Mouse (Mus musculus) forebrain, embryonic 10.5 days (tissue): ENCODE results near the gene Frmd4b. TPM values are rescaled to one million over a fixed set of nuclear protein-coding genes. Genes with fewer than 3 reads are reported as not detected.

ENCODE experiments used
- DNase-seq: peaks from one replicate; pipeline ENCODE4 v3.0.0-alpha.2; 2017; ENCODE audit warnings: low spot score; ENCODE audit errors: extremely low spot score
- H3K27ac ChIP-seq: fragments of 300-500 bp; sonication (generic); 2 replicates; pipeline ENCODE4 v1.5.1; 2016; ENCODE audit warnings: mild to moderate bottlenecking
- H3K27me3 ChIP-seq: fragments of 300-500 bp; sonication (generic); 2 replicates; pipeline ENCODE4 v1.6.1; 2016; ENCODE audit warnings: mild to moderate bottlenecking; ENCODE audit not compliant: poor library complexity, severe bottlenecking
- H3K36me3 ChIP-seq: fragments of 300-500 bp; sonication (generic); replicated peaks from 2 replicates; pipeline ENCODE4 v1.6.1; 2016; ENCODE audit warnings: mild to moderate bottlenecking, moderate library complexity
- H3K4me1 ChIP-seq: fragments of 300-500 bp; sonication (generic); 2 replicates; pipeline ENCODE4 v1.6.1; 2016
- H3K4me3 ChIP-seq: fragments of 300-500 bp; sonication (generic); 2 replicates; pipeline ENCODE4 v1.5.1; 2016; ENCODE audit warnings: mild to moderate bottlenecking, moderate library complexity
- H3K9me3 ChIP-seq: fragments of 300-500 bp; sonication (generic); 2 replicates; pipeline ENCODE4 v1.6.1; 2016; ENCODE audit warnings: mild to moderate bottlenecking, moderate library complexity
- WGBS: fragments of 180-500 bp; shearing (Covaris S2); methylation state at CpG from one replicate; pipeline ENCODE4 v1.1.7; 2016; 5-methylcytosine and 5-hydroxymethylcytosine counted together
- polyA plus RNA-seq: library from polyadenylated mRNA; unstranded; fragments of >200 nt; fragmentation: Nextera tagmentation; extraction: Ambion mirVana; gene quantifications from 2 replicates; pipeline ENCODE4 v1.2.1, GENCODE M21; 2016

Frmd4b gene
- polyA plus RNA-seq, 1 experiment from 2014 or later: 21.2 TPM

DNA sequence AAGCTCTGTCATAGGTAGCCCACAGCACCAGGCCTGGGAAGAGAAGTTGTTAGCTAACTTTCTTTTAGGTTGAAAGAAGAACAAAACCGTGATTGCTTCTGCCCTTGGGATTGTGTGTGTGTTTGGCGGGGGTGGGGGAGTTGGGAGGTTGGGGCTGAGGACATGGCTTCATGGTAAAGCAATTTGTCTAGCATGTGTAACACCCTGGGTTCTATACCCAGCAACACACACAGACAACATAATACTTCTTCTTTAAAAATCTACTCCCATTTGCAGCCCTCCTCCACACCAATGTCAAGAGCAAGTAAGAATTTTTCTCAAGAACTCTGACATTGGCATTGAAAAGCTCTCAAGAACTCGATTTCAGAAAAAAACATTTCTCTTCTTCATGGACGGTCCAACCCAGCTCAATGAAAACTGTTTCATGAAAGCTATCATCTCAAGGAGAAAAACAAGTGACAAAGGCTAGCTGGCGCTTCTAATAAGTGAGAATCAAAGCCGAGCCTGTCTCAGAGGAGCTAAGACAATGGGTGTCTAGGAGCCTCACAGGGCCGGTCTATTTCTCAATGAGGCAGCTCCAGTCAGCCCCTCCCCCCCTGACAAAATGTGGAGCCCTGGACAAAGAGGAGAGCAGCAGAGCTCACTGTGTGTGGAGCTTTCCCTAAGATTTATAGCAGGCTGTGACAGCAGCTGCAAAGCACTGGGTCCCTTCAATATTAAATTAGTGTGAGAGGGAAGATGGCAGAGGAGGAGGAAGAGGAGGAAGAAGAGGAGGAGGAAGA is 40.6 kb downstream of the Frmd4b start:
- 33% methylated on average over 7 of the region's 7 CpGs for WGBS
- Histone ChIP-seq H3K4me3 (0 out of 2 replicates have a peak overlapping the region, but pooled peaks have one; percentile 7), H3K27ac (peak overlapping the region; percentile 89), H3K27me3 (no peaks in the 10 kb centered on the region), H3K4me1 (peaks cover 44% of the 10 kb centered on the region), H3K36me3 (no peaks in the 10 kb centered on the region), H3K9me3 (no peaks in the 10 kb centered on the region)
- DNase-seq: peak; percentile 74

GRCm38 (mm10) chr6:97576096-97576495 is 41.2 kb downstream of the Frmd4b start:
- Histone ChIP-seq H3K9me3 (no peaks in the 10 kb centered on the region), H3K27ac (peak overlapping the region; percentile 89), H3K4me3 (no peak overlapping the region), H3K27me3 (no peaks in the 10 kb centered on the region), H3K36me3 (no peaks in the 10 kb centered on the region), H3K4me1 (peaks cover 44% of the 10 kb centered on the region)
- DNase-seq: no peak
- 83% methylated on average over 7 of the region's 7 CpGs for WGBS

- Histone ChIP-seq H3K4me1 (peaks cover 39% of the 10 kb centered on the region), H3K4me3 (no peak overlapping the region), H3K27ac (no peak overlapping the region), H3K36me3 (no peaks in the 10 kb centered on the region), H3K9me3 (no peaks in the 10 kb centered on the region), H3K27me3 (no peaks in the 10 kb centered on the region)
- WGBS: 91% methylated on average over 5 of the region's 5 CpGs
- DNase-seq: no peak
Measured at GRCm38 (mm10) chr6:97574973-97575372, 42.4 kb downstream of the Frmd4b start.

DNA sequence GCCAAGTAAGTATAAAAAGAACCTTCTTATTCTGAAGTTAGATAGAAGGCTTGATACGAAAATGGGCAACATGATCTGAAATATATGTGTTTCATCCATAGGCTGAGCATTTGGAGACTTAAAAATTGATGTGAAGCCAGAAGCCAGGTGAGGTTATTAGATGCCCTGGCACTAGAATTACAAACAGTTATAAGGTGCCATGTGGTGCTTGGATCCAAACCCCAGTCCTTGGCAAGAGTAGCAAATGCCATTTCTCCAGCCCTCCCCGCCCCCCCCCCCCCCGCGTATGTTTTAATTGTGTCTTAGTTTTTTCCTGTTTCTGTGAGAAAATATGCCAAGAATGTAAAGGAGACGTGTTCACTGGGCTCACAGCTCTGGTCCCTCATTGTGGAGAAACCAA is 45.1 kb downstream of the Frmd4b start:
- H3K27me3 ChIP-seq: no peaks in the 10 kb centered on the region
- 86% methylated on average over 5 of the region's 5 CpGs for WGBS
- H3K4me1 ChIP-seq: peaks cover 13% of the 10 kb centered on the region
- no peak overlapping the region for H3K4me3 ChIP-seq
- DNase-seq: no peak
- no peaks in the 10 kb centered on the region for H3K36me3 ChIP-seq
- H3K9me3 ChIP-seq: no peaks in the 10 kb centered on the region
- no peak overlapping the region for H3K27ac ChIP-seq

- no peaks in the 10 kb centered on the region for H3K27me3 ChIP-seq
- no peaks in the 10 kb centered on the region for H3K9me3 ChIP-seq
- H3K4me1 ChIP-seq: peaks cover 4% of the 10 kb centered on the region
- WGBS: 86% methylated on average over 6 of the region's 6 CpGs
- no peak overlapping the region for H3K27ac ChIP-seq
- no peaks in the 10 kb centered on the region for H3K36me3 ChIP-seq
- no peak for DNase-seq
- H3K4me3 ChIP-seq: no peak overlapping the region
Measured at GRCm38 (mm10) chr6:97568538-97568937, 48.8 kb downstream of the Frmd4b start.

GRCm38 (mm10) chr6:97566746-97567145 is 50.6 kb downstream of the Frmd4b start:
- WGBS: 82% methylated on average over 4 of the region's 4 CpGs
- H3K4me1 ChIP-seq: peaks cover 4% of the 10 kb centered on the region
- no peaks in the 10 kb centered on the region for H3K27me3 ChIP-seq
- H3K9me3 ChIP-seq: no peaks in the 10 kb centered on the region
- no peak overlapping the region for H3K4me3 ChIP-seq
- no peak overlapping the region for H3K27ac ChIP-seq
- H3K36me3 ChIP-seq: no peaks in the 10 kb centered on the region
- no peak for DNase-seq

DNA sequence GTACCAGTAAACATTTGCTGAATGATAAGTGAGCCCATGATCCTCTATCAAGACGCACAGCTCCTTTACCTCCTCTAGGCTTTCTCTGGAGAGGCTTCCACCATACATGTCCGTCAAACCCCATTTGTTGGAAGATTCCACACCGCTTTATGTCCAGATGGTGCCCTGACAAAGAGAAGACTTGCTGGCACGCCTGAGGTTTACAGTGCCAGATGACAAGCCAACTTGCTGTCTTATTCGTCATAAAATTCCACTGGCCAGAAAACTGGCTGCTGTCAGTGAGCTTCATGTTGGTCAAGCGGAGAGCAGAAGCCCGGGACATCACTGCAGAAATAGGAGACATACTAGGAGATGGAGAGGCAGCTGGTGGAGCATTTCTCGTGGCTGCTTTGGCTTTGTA is 60.2 kb downstream of the Frmd4b start:
- Histone ChIP-seq H3K4me3 (no peak overlapping the region), H3K27ac (no peak overlapping the region)
- 88% methylated on average over 8 of the region's 8 CpGs for WGBS

DNA sequence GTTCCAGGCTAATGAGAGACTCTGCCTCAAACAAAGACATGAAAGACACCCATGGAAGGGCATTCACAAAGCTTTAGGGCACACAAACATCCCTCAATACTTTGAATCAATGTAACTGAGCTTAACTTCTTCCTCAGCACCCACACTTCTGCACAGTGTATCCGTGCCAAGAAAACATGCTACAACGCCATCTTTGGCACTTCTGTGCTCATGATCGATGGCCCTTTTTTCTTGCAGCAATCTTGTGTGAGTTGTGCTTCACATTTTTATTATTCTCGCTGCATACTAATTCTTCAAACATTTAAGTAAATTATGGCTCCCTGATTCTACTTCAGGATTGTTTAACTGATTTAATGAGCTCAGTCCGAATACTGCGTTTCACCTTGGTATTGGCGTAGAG is 61.7 kb downstream of the Frmd4b start:
- no peaks in the 10 kb centered on the region for H3K27me3 ChIP-seq
- H3K27ac ChIP-seq: no peak overlapping the region
- H3K9me3 ChIP-seq: no peaks in the 10 kb centered on the region
- DNase-seq: no peak
- WGBS: 96% methylated on average over 7 of the region's 7 CpGs
- no peak overlapping the region for H3K4me3 ChIP-seq
- no peaks in the 10 kb centered on the region for H3K36me3 ChIP-seq
- H3K4me1 ChIP-seq: peaks cover 30% of the 10 kb centered on the region

More for the DNA sequence above, 60.2 kb downstream of the Frmd4b start:
- Histone ChIP-seq H3K36me3 (no peaks in the 10 kb centered on the region), H3K27me3 (no peaks in the 10 kb centered on the region), H3K4me1 (peaks cover 26% of the 10 kb centered on the region), H3K9me3 (no peaks in the 10 kb centered on the region)
- no peak for DNase-seq

GRCm38 (mm10) chr6:97553431-97553830 is 63.9 kb downstream of the Frmd4b start:
- no peak for DNase-seq
- 93% methylated on average over 4 of the region's 4 CpGs for WGBS
- Histone ChIP-seq H3K9me3 (no peaks in the 10 kb centered on the region), H3K36me3 (no peaks in the 10 kb centered on the region), H3K4me3 (no peak overlapping the region), H3K27ac (no peak overlapping the region), H3K4me1 (peaks cover 30% of the 10 kb centered on the region), H3K27me3 (no peaks in the 10 kb centered on the region)

DNA sequence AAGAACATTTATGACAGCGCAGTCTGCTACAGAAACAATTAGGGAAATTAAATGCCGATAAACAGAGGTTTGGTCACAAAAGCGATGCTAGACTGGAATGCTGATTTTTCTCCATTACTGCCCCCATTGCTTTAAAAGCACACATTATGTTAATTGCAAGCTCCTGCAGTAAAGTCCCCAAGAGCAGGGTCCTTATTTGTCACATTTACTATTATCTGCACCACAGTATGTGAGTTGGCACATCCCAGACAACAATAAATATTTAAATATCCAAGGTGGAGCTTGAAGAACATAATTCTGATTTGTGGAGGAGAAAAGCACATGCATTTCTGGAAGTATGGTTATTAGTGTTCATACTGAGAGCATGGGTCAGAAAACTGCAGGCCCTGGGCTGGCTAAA is 64.8 kb downstream of the Frmd4b start:
- Histone ChIP-seq H3K27ac (no peak overlapping the region), H3K36me3 (no peaks in the 10 kb centered on the region), H3K4me3 (no peak overlapping the region), H3K9me3 (no peaks in the 10 kb centered on the region), H3K4me1 (peaks cover 30% of the 10 kb centered on the region), H3K27me3 (no peaks in the 10 kb centered on the region)
- WGBS: 97% methylated on average over 3 of the region's 3 CpGs
- no peak for DNase-seq

DNA sequence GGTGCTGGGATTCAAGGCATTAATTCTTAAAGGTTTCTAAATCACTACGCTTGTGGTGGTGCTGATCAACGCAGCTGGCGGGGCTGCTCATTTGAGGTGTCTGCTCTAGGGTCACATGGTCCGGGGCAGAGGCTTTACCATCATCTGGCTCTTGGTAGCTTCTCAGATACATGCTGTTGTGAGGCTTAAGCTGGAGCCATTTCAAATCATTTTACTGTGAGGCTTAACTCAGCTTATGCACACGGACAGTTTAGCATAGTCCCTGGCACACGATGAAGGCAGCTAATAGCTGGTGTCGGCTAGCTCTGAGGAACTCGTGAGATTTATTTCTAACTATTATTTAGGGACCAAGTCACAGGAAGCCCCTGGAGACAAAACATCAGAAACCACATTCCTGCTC is 65.5 kb downstream of the Frmd4b start:
- no peak for DNase-seq
- H3K36me3 ChIP-seq: peaks cover 5% of the 10 kb centered on the region; the same call in 1 of the 2 replicates
- 87% methylated on average over 8 of the region's 8 CpGs for WGBS
- H3K9me3 ChIP-seq: peaks cover 7% of the 10 kb centered on the region; the same call in 1 of the 2 replicates
- no peak overlapping the region for H3K27ac ChIP-seq
- peaks cover 24% of the 10 kb centered on the region for H3K4me1 ChIP-seq
- H3K27me3 ChIP-seq: no peaks in the 10 kb centered on the region
- no peak overlapping the region for H3K4me3 ChIP-seq

DNA sequence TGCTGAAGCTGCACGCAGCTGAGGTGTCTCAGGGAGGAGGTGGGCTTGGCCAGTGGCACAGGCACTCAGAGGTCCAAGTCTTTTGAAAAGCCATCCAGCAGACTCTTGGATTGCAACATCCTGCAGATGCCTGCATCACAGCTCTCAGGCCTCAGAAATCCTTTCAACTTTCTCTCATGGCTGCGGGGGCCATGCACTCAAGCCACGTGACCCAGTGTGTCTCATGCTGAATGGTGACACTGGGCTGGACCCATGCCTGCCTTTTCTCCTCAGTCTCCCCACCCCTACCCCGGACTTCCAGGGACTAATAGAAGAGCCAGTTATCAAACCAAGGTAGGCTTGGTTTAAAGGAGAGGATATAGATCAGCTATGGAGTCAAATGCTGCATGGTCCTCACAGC is 66.2 kb downstream of the Frmd4b start:
- Histone ChIP-seq H3K4me1 (peaks cover 17% of the 10 kb centered on the region; the same call in 1 of the 2 replicates), H3K9me3 (peaks cover 11% of the 10 kb centered on the region; the same call in 1 of the 2 replicates), H3K27ac (no peak overlapping the region), H3K4me3 (no peak overlapping the region), H3K27me3 (no peaks in the 10 kb centered on the region), H3K36me3 (peaks cover 7% of the 10 kb centered on the region; the same call in 1 of the 2 replicates)
- 94% methylated on average over 4 of the region's 4 CpGs for WGBS
- no peak for DNase-seq

DNA sequence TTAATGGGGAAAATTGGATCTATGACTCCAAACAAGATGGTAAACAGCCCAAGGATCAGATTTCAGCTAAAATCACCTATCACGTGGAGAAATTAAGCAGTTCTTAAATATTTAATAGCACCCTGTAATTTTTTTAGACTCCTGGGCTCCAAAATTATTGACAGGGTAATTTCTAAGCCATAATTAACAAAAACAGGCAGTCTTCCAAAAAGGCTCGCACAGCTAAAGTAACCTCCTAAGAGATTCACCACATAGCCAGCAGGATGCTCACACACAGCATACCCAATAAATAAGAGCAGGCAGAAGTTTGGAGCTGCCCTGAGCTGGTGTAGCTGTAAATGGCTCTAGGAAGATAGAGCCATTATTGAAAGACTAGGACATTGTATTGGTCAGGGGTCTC is 76.9 kb downstream of the Frmd4b start:
- H3K27me3 ChIP-seq: no peaks in the 10 kb centered on the region
- H3K9me3 ChIP-seq: no peaks in the 10 kb centered on the region
- H3K36me3 ChIP-seq: no peaks in the 10 kb centered on the region
- 93% methylated on average over 2 of the region's 2 CpGs for WGBS
- DNase-seq: no peak
- H3K27ac ChIP-seq: no peak overlapping the region
- no peaks in the 10 kb centered on the region; the same call in 1 of the 2 replicates for H3K4me1 ChIP-seq
- no peak overlapping the region for H3K4me3 ChIP-seq
